Mouse (Mus musculus): ENCODE measurements around the gene Msmb.

DNA sequence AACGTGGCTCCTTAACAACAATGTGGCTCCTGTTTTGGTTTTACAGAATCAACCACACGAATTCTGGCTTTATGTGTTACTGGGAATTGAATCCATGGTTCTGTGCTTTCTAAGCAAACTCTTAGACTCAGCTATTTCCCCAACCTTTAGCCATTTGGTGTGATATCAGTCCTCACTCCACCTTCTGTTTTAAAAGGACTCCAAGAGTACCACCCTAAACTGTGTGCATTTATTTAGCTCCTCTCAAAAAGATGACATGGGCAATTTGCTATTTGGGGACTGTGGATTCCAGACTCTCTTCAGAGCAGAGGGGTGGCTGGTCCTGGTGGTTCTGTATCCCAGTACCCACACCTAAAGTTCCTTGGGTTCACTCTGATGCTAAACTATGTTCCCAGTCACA is 4.8 kb downstream of the Msmb start:
- TF ChIP-seq CTCF (IDR thresholded peaks at IDR 0.05 in 2 of 3, conservative IDR thresholded peaks at IDR 0.05 in 1 of 3; ENCODE audit: control insufficient read depth in 1 of 3, insufficient read depth in 1 of 3, low read depth in 2 of 3, low read length in 3 of 3, poor library complexity in 1 of 3, severe bottlenecking in 1 of 3) (no peak), CHD2 (IDR thresholded peaks at IDR 0.05; ENCODE audit: low read length) (no peak), E2F4 (IDR thresholded peaks at IDR 0.05; ENCODE audit: borderline replicate concordance, low read depth, low read length) (no peak), NELFE (IDR thresholded peaks at IDR 0.05; ENCODE audit: low read depth, low read length) (no peak), EP300 (IDR thresholded peaks at IDR 0.05; ENCODE audit: low read depth in 1 of 2, low read length in 2 of 2) (no peak), MYC (IDR thresholded peaks at IDR 0.05; ENCODE audit: low read depth, low read length) (no peak)
